Mouse (Mus musculus) forebrain, embryonic 16.5 days (tissue): ENCODE data around the gene Cdk2ap2. TPM values are rescaled to one million over a fixed set of nuclear protein-coding genes. Genes with fewer than 3 reads are reported as not detected.

Experiments
- ATAC-seq: fragments of 200-750 bp; cut with Nextera tagmentation; 2 replicates; pipeline ENCODE4 v1.8.0; 2017; ENCODE audit warnings: mild to moderate bottlenecking, moderate library complexity
- H3K27ac ChIP-seq: fragments of 300-500 bp; sonication (generic); 2 replicates; pipeline ENCODE4 v1.5.1; 2014; ENCODE audit warnings: low read length, control low read depth
- H3K27me3 ChIP-seq: fragments of 300-500 bp; sonication (generic); replicated peaks from 2 replicates; pipeline ENCODE4 v1.6.1; 2014; ENCODE audit warnings: low read length; ENCODE audit not compliant: control insufficient read depth, insufficient read depth
- H3K36me3 ChIP-seq: fragments of 300-500 bp; sonication (generic); 2 replicates; pipeline ENCODE4 v1.6.1; 2014; ENCODE audit not compliant: control insufficient read depth, insufficient read depth
- H3K4me1 ChIP-seq: fragments of 300-500 bp; sonication (generic); replicated peaks from 2 replicates; pipeline ENCODE4 v1.6.1; 2014; ENCODE audit warnings: low read length; ENCODE audit not compliant: control insufficient read depth, insufficient read depth
- H3K4me2 ChIP-seq: fragments of 300-500 bp; sonication (generic); 2 replicates; pipeline ENCODE4 v1.6.1; 2014; ENCODE audit warnings: mild to moderate bottlenecking, low read length, control low read depth
- H3K4me3 ChIP-seq: fragments of 300-500 bp; sonication (generic); replicated peaks from 2 replicates; pipeline ENCODE4 v1.5.1; 2014; ENCODE audit warnings: mild to moderate bottlenecking, low read length, control low read depth
- H3K9ac ChIP-seq: fragments of 300-500 bp; sonication (generic); replicated peaks from 2 replicates; pipeline ENCODE4 v1.6.1; 2014; ENCODE audit warnings: low read depth, low read length, control low read depth
- H3K9me3 ChIP-seq: fragments of 300-500 bp; sonication (generic); 2 replicates; pipeline ENCODE4 v1.6.1; 2016; ENCODE audit warnings: low read length; ENCODE audit not compliant: control insufficient read depth
- WGBS: fragments of 180-500 bp; shearing (Covaris S2); extraction: QIAGEN DNeasy Blood & Tissue Kit; methylation state at CpG from one replicate; pipeline ENCODE4 v1.1.7; 2014; 5-methylcytosine and 5-hydroxymethylcytosine counted together
- polyA plus RNA-seq: library from polyadenylated mRNA; unstranded; fragments of >200 nt; fragmentation: Nextera tagmentation; extraction: Ambion mirVana; gene quantifications from 2 replicates; pipeline ENCODE4 v1.2.1, GENCODE M21; 2015

Cdk2ap2 gene
- polyA plus RNA-seq, 1 experiment from 2014 or later, result 80.3 TPM

GRCm38 (mm10) chr19:4144550-4145498 is 47.8 kb downstream of the Cdk2ap2 start:
- no peaks in the 10 kb centered on the region for H3K36me3 ChIP-seq

DNA sequence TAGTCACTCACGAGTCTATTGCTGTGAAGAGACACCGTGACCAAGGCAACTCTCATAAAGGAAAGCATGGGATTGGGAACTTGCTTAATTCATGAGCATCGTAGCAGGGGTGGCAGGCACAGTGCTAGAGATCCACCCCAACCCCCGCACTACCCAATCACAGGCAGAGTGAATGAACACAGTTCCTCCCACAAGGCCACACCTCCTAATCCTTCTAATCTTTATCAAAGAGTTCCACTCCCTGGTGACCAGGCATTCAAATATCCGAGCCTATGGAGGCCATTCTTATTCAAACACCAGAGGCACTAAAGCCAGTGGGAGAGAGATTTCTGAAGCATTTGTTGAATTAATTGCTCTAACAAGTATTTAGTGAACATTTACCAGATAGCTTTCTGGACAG is 49.0 kb downstream of the Cdk2ap2 start:
- H3K36me3 ChIP-seq, result peaks cover 3% of the 10 kb centered on the region; the same call in 1 of the 2 replicates
- H3K4me2 ChIP-seq, result no peak overlapping the region
- no peaks in the 10 kb centered on the region for H3K27me3 ChIP-seq
- peaks cover 22% of the 10 kb centered on the region for H3K4me1 ChIP-seq
- H3K9ac ChIP-seq, result no peak overlapping the region
- 85% methylated on average over 5 of the region's 5 CpGs for WGBS
- H3K27ac ChIP-seq, result no peak overlapping the region
- no peak overlapping the region for H3K4me3 ChIP-seq
- ATAC-seq, result no peak
- H3K9me3 ChIP-seq, result no peaks in the 10 kb centered on the region

More at GRCm38 (mm10) chr19:4144550-4145498, 47.8 kb downstream of the Cdk2ap2 start:
- no peak for ATAC-seq
- Histone ChIP-seq H3K27me3 (no peaks in the 10 kb centered on the region), H3K4me3 (no peak overlapping the region), H3K9ac (no peak overlapping the region), H3K4me1 (peaks cover 18% of the 10 kb centered on the region), H3K4me2 (no peak overlapping the region), H3K27ac (no peak overlapping the region), H3K9me3 (no peaks in the 10 kb centered on the region)
- WGBS, result 85% methylated on average over 16 of the region's 16 CpGs

DNA sequence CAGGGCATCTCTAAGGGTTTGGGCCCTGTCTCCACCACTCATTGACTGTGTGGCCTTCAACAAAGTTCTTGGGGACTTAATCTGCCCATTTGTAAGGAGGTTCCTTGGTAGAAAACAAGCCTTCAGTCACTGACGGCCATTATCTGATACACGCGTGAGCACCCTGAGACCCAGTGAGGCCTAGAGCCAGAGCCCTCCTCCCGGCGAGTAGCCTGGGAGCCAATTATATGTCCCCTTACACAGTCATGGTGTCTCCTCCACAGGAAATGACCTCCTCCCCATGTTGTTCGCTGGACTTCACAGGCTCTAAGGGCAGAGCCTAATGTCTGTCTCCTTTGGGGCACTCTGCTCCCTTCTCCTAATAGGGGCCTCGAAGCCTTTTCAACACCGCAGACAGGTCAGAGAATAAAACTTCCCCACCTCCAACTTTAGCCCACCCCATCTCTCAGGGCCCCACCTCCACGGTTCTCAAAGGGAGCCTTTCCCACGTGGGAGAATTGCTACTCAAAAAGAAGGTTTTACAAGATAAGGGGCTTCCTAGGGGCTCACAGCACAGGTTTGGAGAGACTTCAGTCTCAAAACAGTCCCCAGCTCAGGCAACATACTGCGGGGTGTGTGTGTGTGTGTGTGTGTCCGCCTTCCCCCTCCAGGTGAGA is 49.5 kb downstream of the Cdk2ap2 start:
- no peak overlapping the region for H3K27ac ChIP-seq
- H3K4me1 ChIP-seq, result peaks cover 22% of the 10 kb centered on the region
- H3K4me3 ChIP-seq, result no peak overlapping the region
- H3K9me3 ChIP-seq, result no peaks in the 10 kb centered on the region
- ATAC-seq, result no peak
- H3K9ac ChIP-seq, result no peak overlapping the region
- H3K36me3 ChIP-seq, result peaks cover 6% of the 10 kb centered on the region; the same call in 1 of the 2 replicates
- 68% methylated on average over 12 of the region's 12 CpGs for WGBS
- H3K4me2 ChIP-seq, result no peak overlapping the region
- H3K27me3 ChIP-seq, result no peaks in the 10 kb centered on the region

- H3K9me3 ChIP-seq, result no peaks in the 10 kb centered on the region
- peaks cover 6% of the 10 kb centered on the region; the same call in 1 of the 2 replicates for H3K36me3 ChIP-seq
- no peak overlapping the region for H3K4me2 ChIP-seq
- peaks cover 22% of the 10 kb centered on the region for H3K4me1 ChIP-seq
- no peak overlapping the region for H3K9ac ChIP-seq
- no peak overlapping the region for H3K27ac ChIP-seq
- no peak for ATAC-seq
- 35% methylated on average over 3 of the region's 3 CpGs for WGBS
- no peak overlapping the region for H3K4me3 ChIP-seq
- H3K27me3 ChIP-seq, result no peaks in the 10 kb centered on the region
Observed at GRCm38 (mm10) chr19:4147022-4147405, 50.0 kb downstream of the Cdk2ap2 start.

DNA sequence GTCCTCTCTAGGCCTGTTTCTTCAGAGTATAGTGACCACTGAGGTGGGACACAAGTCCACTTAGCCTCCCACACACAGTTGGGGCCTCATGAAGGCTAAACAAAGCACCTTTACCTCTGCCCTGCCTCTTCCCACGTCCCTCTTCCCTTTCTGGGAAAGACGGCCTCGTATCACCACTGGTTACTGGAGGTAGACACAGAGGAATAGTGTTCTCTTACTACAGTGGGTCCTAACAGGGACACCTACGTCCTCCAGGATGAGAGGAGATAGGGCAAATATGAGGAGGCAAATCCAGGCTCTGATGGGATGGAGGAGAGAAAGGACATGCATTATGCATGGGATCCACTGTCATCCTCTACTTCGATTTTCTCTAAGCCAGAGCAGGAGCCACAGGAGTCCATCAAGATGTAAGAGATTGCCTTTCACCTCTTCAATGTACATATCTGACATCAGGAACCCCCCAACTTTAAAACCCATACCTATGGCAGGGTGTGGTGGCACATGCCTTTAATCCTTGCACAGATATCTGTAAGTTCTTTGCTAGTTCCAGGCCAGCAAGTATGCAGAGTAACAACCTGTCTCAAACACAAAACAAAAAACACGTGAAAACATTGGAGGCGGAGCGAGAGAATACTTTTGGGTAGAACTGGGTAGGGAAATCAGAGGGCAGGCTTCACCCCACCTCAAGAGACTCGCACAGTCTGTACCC is 51.0 kb downstream of the Cdk2ap2 start:
- peak overlapping the region; percentile 96 for H3K4me2 ChIP-seq
- 38% methylated on average over 9 of the region's 9 CpGs for WGBS
- H3K4me1 ChIP-seq, result peaks cover 22% of the 10 kb centered on the region
- peak; percentile 5 for ATAC-seq
- H3K27me3 ChIP-seq, result no peaks in the 10 kb centered on the region
- no peaks in the 10 kb centered on the region for H3K9me3 ChIP-seq
- H3K36me3 ChIP-seq, result peaks cover 6% of the 10 kb centered on the region; the same call in 1 of the 2 replicates
- H3K4me3 ChIP-seq, result peak overlapping the region; percentile 88
- H3K27ac ChIP-seq, result peak overlapping the region; percentile 28; the same call in 1 of the 2 replicates
- peak overlapping the region; percentile 91 for H3K9ac ChIP-seq

- under 1% methylated on average over 31 of the region's 33 CpGs for WGBS
- Histone ChIP-seq H3K4me1 (peaks cover 22% of the 10 kb centered on the region), H3K4me2 (peak within 1 kb of the TSS; percentile 96), H3K36me3 (peaks cover 6% of the 10 kb centered on the region; the same call in 1 of the 2 replicates), H3K4me3 (peak within 1 kb of the TSS; percentile 88), H3K27ac (peak within 1 kb of the TSS; percentile 63), H3K9ac (peak within 1 kb of the TSS; percentile 91), H3K9me3 (no peaks in the 10 kb centered on the region), H3K27me3 (no peaks in the 10 kb centered on the region)
- peak; percentile 95 for ATAC-seq
Observed at GRCm38 (mm10) chr19:4148491-4148806, 51.5 kb downstream of the Cdk2ap2 start, which contains the start of gene Coro1b. Coro1b (plus strand) TSS chr19:4148619.

Other genes with a start within 250 kb of the Cdk2ap2 start
- gene Chka, start 245.4 kb upstream of the Cdk2ap2 start, polyA plus RNA-seq, result 57.5 and 66.7 TPM in 2 replicates
- gene Tcirg1, start 190.0 kb upstream of the Cdk2ap2 start, polyA plus RNA-seq, result 9.0 and 11.2 TPM in 2 replicates
- gene Ndufs8, start 184.4 kb upstream of the Cdk2ap2 start, polyA plus RNA-seq, result 186 and 207 TPM in 2 replicates
- gene Aldh3b1, start 167.4 kb upstream of the Cdk2ap2 start, polyA plus RNA-seq, result 1.2 and 1.4 TPM in 2 replicates
- gene Unc93b1, start 162.0 kb upstream of the Cdk2ap2 start, polyA plus RNA-seq, result 7.7 TPM in 2 replicates
- gene Aldh3b3, start 138.5 kb upstream of the Cdk2ap2 start, polyA plus RNA-seq, result not detected in 2 replicates
- 0.30 and 1.1 TPM in 2 replicates for gene Aldh3b2, start 124.9 kb upstream of the Cdk2ap2 start, polyA plus RNA-seq
- 1.5 and 1.7 TPM in 2 replicates for gene Acy3, start 110.6 kb upstream of the Cdk2ap2 start, polyA plus RNA-seq
- not detected in 2 replicates for gene Tbx10, start 104.4 kb upstream of the Cdk2ap2 start, polyA plus RNA-seq
- 34.0 and 42.1 TPM in 2 replicates for gene Nudt8, start 96.6 kb upstream of the Cdk2ap2 start, polyA plus RNA-seq
- gene Gm49405, start 96.6 kb upstream of the Cdk2ap2 start, polyA plus RNA-seq, result 6.6 and 9.6 TPM in 2 replicates
- gene Doc2g, start 93.9 kb upstream of the Cdk2ap2 start, polyA plus RNA-seq, result 8.8 and 13.2 TPM in 2 replicates
- 221 and 239 TPM in 2 replicates for gene Ndufv1, start 84.4 kb upstream of the Cdk2ap2 start, polyA plus RNA-seq
- 402 and 460 TPM in 2 replicates for gene Gstp1, start 59.2 kb upstream of the Cdk2ap2 start, polyA plus RNA-seq
- gene Gstp2, start 51.2 kb upstream of the Cdk2ap2 start, polyA plus RNA-seq, result 1.1 and 4.1 TPM in 2 replicates
- gene Gstp3, start 37.6 kb upstream of the Cdk2ap2 start, polyA plus RNA-seq, result not detected in 2 replicates
- gene Cabp2, start 15.6 kb upstream of the Cdk2ap2 start, polyA plus RNA-seq, result not detected in 2 replicates
- 49.6 and 75.5 TPM in 2 replicates for gene Pitpnm1, start 2.8 kb downstream of the Cdk2ap2 start, polyA plus RNA-seq
- gene Aip, start 28.7 kb downstream of the Cdk2ap2 start, polyA plus RNA-seq, result 91.4 and 91.6 TPM in 2 replicates
- gene Gpr152, start 42.6 kb downstream of the Cdk2ap2 start, polyA plus RNA-seq, result not detected in 2 replicates
- 0.22 TPM in 1 of 2 replicates, not detected in the other for gene Cabp4, start 46.9 kb downstream of the Cdk2ap2 start, polyA plus RNA-seq
- gene Coro1b, start 51.4 kb downstream of the Cdk2ap2 start, polyA plus RNA-seq, result 143 and 145 TPM in 2 replicates
- 0.39 TPM in 1 of 2 replicates, not detected in the other for gene Ptprcap, start 56.4 kb downstream of the Cdk2ap2 start, polyA plus RNA-seq
- 52.6 and 59.8 TPM in 2 replicates for gene Rps6kb2, start 66.2 kb downstream of the Cdk2ap2 start, polyA plus RNA-seq
- gene Carns1, start 78.3 kb downstream of the Cdk2ap2 start, polyA plus RNA-seq, result 2.8 and 4.1 TPM in 2 replicates
- gene Tbc1d10c, start 94.1 kb downstream of the Cdk2ap2 start, polyA plus RNA-seq, result 0.29 and 0.42 TPM in 2 replicates
- 551 and 574 TPM in 2 replicates for gene Ppp1ca, start 94.9 kb downstream of the Cdk2ap2 start, polyA plus RNA-seq
- 22.6 and 26.1 TPM in 2 replicates for gene Rad9a, start 104.5 kb downstream of the Cdk2ap2 start, polyA plus RNA-seq
- 0.40 and 0.49 TPM in 2 replicates for gene Clcf1, start 117.1 kb downstream of the Cdk2ap2 start, polyA plus RNA-seq
- gene AC109138.7, start 117.2 kb downstream of the Cdk2ap2 start, polyA plus RNA-seq, result not detected in 2 replicates
- 19.6 and 21.9 TPM in 2 replicates for gene Pold4, start 134.7 kb downstream of the Cdk2ap2 start, polyA plus RNA-seq
- gene Ssh3, start 172.0 kb downstream of the Cdk2ap2 start, polyA plus RNA-seq, result 7.2 and 11.8 TPM in 2 replicates
- gene Ankrd13d, start 186.0 kb downstream of the Cdk2ap2 start, polyA plus RNA-seq, result 24.0 and 38.6 TPM in 2 replicates
- gene Grk2, start 209.0 kb downstream of the Cdk2ap2 start, polyA plus RNA-seq, result 20.6 and 28.1 TPM in 2 replicates